Mouse (Mus musculus): ENCODE data around the gene Evc. TPM values are rescaled to one million over a fixed set of nuclear protein-coding genes. Genes with fewer than 3 reads are reported as not detected.

Evc gene
- total RNA-seq, 1 experiment from 2014 or later = 1.4 TPM

DNA sequence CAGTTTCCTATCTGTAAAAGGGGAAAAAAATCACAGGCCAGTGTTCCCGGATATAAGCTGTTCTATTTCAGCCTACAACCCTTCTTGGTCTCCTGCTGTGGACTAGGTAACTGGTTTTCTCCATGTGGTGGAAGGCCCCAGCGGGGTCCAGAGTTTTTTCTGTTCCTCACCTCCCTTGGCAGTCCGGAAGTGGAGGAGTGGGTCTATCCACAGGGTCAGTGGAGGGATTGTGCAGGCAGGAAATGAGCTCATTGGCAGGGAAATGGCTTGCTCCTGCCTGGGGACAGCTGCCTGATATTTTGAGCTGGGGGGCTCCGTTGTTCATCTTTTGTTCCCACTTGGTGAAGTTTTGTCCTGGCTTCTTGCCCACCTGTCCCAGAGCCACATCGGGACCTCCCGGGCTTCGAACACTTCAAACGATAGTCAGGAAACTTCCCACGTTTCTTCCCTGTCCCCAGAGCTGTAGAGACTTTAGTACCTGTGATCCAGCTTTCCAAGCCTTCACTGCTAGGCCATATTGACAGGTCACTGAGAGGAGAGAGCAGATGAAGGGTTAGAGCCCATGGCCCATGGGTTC lies 91.9 kb downstream of the Evc start:
- ATAC-seq (replicated peaks; ENCODE audit: insufficient number of reproducible peaks, low FRiP score, low TSS enrichment, poor library complexity, severe bottlenecking) = no peak

GRCm38 (mm10) chr5:37244161-37244560 lies 92.5 kb downstream of the Evc start:
- ATAC-seq (replicated peaks; ENCODE audit: insufficient number of reproducible peaks, low FRiP score, low TSS enrichment, poor library complexity, severe bottlenecking) = no peak

DNA sequence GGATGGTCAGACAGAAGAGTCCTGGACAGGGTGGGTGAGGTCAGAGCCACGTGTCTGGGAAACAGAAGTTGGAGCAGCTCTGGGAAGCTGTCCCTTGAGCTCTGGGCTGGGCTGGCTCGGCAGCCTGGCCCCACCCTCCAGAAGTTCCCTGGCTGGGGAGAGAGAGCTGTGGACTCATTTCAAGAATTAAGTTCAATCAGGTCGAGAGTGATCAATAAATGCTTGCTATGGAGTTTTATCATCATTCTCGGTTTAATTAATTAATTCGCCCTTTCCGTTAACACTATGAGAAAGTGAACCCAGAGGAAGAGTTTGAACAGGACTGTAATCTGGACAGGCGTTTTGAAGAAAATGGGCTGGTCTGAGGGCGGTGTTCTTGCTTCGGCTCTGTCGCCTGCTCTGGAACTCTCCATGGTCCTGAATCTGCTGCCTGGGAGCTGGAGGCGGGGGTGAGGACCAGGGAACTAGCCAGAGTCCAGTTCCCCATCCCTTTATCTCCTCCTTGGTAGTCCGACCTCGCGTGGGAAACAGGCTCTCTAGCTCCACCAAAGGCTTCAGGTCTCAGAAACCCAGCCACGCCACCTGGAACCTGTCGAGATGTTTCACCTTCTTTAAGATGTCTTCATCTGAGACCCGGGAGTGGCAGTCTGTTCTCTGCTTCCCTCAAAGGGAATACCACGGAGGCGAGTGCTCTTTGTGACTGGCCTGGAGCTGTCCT lies 93.4 kb downstream of the Evc start:
- ATAC-seq (replicated peaks; ENCODE audit: insufficient number of reproducible peaks, low FRiP score, low TSS enrichment, poor library complexity, severe bottlenecking) = no peak

DNA sequence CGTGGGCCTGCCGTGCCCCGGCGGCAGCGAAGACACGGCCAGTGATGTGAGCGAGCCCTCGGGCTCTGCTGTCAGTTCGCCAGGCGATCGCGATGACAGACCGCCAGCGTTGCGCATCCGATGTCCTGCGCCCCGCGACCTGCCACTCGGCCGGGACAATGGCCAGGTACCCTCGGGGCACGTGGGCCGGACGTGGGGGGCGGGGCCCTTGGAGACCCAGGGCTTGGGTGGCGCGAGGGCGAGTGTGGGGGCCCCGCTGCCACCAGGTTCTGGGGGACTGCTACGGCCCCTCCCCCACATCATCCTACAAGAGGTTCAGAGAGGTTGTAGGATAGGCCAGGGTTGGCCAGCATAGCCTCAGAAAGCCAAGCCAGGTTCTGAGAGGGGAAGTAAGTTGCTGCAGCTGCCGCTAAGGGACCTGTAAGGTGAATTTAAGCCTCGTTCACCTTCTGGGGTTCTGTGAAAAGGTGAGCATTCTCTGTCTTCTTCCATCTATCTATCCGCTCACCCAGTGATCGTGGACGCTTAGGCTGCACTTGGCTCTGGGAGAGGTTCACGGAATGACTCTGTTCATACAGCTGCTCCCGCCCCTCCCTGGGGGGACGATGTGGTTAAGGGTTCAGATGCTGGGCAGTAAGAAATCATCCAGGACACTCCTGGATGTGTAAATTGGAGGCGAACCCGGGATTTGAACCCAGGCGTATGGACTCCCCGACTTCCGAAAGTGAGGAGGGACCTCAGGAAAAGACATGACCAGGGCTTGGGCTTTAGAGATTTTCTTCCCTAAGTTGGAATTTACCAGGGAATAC lies 94.1 kb downstream of the Evc start:
- ATAC-seq (replicated peaks; ENCODE audit: insufficient number of reproducible peaks, low FRiP score, low TSS enrichment, poor library complexity, severe bottlenecking) = no peak

DNA sequence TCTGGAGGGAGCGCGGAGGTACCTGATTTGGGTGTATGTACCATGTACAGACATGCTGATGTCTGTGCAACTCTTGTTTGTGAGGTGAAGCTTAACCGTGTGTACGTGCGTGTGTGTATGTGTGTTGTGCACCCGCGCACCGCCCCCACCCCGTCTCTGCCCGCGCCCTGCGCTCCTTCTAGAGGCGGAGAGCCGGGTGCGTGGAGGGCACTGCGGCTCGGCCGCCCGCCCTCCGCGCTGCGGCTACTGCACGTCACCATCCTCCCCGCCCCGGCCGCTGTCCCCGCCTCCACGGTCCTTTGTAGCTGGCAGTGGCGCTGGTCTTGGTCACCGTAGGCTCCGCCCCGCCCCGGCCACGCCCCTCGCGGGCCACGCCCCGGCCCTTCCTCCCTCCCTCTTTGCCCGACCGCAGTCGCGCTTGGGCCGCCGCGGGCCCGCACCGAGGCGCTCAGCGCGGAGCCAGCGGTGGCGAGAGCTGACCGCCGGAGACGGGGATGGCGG lies 95.0 kb downstream of the Evc start, which contains the start of gene Crmp1:
Gene Crmp1 (plus strand): TSS at position 290 of the 501 bp plus-strand sequence.
- ATAC-seq (replicated peaks; ENCODE audit: insufficient number of reproducible peaks, low FRiP score, low TSS enrichment, poor library complexity, severe bottlenecking) = no peak

DNA sequence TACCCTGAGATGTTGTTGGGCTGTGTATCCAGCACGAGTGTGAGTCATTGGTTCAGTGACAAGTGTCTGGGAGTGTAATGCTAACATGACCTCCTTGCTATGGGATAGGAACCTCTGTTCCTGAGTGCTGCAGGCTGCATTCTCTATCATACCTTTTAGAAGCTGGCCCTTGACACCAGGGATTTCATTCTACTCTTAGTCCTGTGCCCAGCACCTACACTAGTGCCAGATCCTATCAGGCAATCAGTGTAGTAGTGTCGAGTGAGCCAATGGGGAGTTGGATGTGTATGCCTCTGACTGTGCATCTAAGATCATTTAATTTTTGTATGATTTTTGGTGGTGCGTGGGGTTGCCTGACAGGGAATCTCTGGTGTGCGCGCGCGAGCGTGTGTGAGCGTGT lies 95.5 kb downstream of the Evc start:
- no peak for ATAC-seq (replicated peaks; ENCODE audit: insufficient number of reproducible peaks, low FRiP score, low TSS enrichment, poor library complexity, severe bottlenecking)

DNA sequence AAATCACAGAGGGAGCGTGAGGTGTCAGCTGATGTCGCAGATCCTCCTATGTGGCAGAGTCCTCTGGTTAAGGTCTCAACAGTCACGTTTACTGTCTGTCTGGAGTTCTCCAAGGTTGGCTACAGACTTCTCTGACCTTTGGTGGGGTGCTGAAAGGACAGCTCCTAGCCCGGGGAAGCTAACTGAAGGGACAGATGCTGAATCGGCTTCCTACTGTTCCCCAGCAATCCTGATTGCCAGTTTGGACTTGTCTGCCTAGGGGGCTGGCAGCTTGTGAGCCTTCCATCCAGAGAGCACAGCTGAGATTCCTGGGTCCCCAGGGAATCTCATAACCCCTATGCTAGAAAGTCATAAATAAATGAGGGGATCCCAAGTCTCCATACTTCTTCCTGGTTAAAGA lies 96.1 kb downstream of the Evc start:
- ATAC-seq (replicated peaks; ENCODE audit: insufficient number of reproducible peaks, low FRiP score, low TSS enrichment, poor library complexity, severe bottlenecking) = no peak

Other genes starting within 250 kb of the Evc start
- gene Crmp1, start 95.0 kb downstream of the Evc start, total RNA-seq (2017) = 0.29 to 0.68 TPM in 2 of 3 replicates, not detected in the other
- gene Evc2, start 1.6 kb upstream of the Evc start, total RNA-seq (2017) = 0.21 TPM in 1 of 3 replicates, not detected in the others